Mouse (Mus musculus) left cerebral cortex, postnatal 36 days (tissue): ENCODE data around the gene Gpr68. TPM values are rescaled to one million over a fixed set of nuclear protein-coding genes. Genes with fewer than 3 reads are reported as not detected.

Experiments
- DNase-seq, 2 experiments: peaks; one replicate each; pipeline ENCODE4 v3.0.0; 2021 to 2022; ENCODE audit warnings: low spot score in 2 of 2, mixed read lengths in 1 of 2
- intact Hi-C: fragments of 180-260 bp; cut with DNase I; formaldehyde crosslinking; loops from one replicate; pipeline ENCODE4 v1.15.1; 2025
- total RNA-seq, 2 experiments: library from RNA; stranded (reverse); gene quantifications; 2 replicates each; pipeline ENCODE4 v1.2.3; 2021

The Gpr68 gene
- total RNA-seq, 2 experiments from 2014 or later = 10.5 to 14.8 TPM

DNA sequence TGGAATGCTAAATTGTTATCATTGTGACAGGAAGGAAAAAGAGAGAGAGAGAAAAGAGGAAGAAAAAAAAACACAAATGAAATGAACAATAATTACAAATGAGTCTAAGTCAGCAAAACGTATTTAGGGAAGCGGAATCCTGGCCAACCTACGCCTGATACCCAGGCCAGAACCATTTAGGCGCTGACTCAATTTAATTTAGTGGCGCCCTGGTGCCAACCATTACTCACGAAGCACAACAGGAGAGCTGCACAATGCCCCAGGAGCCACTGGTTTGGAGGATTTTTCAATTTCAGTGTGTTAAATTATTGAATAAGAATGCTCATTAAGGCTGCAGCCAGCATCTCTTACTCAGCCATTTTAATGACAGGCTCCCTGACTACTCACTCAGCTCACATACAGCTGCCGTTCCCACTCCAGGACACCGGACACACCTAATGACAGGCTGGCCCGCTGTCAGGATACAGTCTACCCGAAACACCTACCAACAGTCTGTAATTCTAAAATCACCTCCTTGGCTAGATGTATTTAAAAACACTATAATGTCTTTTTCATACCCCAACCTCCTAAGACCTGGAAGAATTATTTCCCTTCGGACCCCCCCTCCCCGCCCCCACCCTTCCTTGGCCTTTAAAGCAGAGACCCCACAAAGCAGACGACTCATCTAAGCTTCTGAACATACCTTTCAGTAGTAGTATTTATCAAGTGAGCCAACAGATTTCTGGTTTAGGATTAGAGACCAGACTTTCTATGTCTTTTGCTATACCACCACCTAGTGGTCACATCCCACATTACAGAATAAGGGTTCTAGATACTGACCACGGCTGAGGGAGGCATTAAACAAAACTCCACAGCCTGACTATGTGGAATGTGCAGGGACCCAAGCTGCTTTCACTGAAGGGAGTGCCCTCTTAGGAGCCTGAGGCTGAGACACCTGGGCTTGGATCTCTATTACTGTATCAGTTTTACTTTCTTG is 17.9 kb upstream of the Gpr68 start:
- intact Hi-C loops = loop anchor here (2.0 to 5.0 kb wide), 2 partner anchors 77 to 349 kb away; no protein-coding TSS in a partner anchor
- DNase-seq = peak in 1 of 2 experiments; percentile 37

- DNase-seq = no peak
- intact Hi-C loops = loop anchor here (5.0 kb wide), 1 partner anchor 347 kb away; no protein-coding TSS in a partner anchor
These were observed 16.8 kb upstream of the Gpr68 start for GRCm38 (mm10) chr12:100924646-100925339.

- DNase-seq = peak; percentile 60 to 68
- intact Hi-C loops = loop anchor here (5.0 kb wide), 1 partner anchor 33 kb away; no protein-coding TSS in a partner anchor
These were observed 2.7 kb upstream of the Gpr68 start for GRCm38 (mm10) chr12:100910731-100911130.

- no peak for DNase-seq
- intact Hi-C loops = loop anchor here (5.0 kb wide), 1 partner anchor 32 kb away; no protein-coding TSS in a partner anchor
These were observed 1.8 kb upstream of the Gpr68 start for GRCm38 (mm10) chr12:100909765-100910164.

DNA sequence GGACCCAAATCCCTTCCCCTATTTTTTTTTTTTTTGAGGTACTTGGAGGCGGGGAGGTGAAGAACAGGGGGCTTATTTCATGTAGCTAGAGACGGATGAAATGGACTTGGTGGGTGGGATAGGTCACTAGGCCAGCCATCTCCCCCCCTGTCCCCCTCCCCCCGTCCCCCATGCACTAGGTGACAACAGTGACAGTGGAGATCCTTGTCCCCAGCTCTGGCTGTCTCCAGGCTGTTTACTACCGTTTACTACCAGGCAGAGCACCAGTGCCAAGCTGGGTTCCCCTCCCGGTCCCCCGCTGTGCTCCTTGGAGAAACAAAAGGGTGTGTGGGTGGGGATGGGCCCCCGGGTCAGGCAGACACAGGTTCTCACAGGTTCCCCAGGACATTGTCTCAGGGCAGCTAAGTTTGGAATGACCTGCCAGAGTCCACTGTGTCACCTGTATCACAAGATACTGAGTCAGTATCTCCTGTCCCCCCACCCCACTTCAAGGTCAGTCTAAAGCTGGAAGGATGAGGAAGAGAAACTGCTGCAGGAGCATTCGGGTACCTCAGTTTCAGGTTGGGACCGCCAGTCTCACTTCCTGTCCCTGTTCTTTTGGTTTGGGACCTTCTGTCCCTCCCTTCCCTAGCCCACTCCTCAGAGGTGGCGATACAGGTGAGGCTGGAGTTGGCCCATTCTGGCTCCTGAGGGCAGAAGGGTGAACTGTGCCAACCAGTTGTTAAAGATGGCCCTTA is 468 bp upstream of the Gpr68 start:
- no peak for DNase-seq
- intact Hi-C loops = no loop called here

- intact Hi-C loops = no loop called here
- DNase-seq = no peak
These were observed 1.1 kb downstream of the Gpr68 start for GRCm38 (mm10) chr12:100906861-100907260.

DNA sequence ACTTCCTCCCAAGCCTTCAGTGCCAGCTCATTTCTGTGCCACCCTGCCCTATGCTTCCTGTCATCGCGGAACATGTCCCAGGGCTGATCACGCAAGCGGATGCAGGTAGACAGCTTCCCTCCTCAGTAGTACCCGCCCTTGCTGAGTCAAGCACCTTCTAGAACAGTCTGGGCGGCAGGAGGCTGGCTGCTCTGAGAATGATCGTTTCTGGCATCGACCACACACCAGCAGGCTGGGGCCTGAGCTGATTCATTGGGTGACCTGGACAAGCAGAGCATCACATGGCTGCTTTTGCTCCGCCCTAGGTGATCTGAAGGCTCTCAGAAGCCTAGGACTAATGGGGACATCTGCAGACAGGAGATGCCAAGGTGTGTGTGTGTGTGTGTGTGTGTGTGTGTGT is 4.2 kb downstream of the Gpr68 start:
- no peak for DNase-seq
- intact Hi-C loops = no loop called here

DNA sequence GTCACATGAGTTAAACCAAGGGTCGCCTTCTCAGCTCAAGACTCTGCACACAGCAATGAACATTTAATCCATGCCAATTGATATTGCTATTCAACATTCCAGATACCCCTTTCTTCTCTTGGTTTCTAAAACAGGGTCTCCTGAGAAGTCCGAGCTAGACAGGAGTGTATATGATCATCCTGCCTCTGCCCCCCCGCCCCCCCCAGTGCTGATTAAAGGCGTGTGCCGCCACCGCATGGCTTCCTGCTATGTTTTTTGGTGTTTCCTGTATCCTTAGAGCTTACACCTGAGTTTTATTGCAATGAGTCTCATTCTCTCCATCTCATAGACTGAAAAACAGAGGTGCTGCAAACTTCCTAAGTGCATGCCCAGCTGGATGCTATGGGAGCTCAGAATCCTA is 6.6 kb downstream of the Gpr68 start:
- intact Hi-C loops = no loop called here
- no peak for DNase-seq

DNA sequence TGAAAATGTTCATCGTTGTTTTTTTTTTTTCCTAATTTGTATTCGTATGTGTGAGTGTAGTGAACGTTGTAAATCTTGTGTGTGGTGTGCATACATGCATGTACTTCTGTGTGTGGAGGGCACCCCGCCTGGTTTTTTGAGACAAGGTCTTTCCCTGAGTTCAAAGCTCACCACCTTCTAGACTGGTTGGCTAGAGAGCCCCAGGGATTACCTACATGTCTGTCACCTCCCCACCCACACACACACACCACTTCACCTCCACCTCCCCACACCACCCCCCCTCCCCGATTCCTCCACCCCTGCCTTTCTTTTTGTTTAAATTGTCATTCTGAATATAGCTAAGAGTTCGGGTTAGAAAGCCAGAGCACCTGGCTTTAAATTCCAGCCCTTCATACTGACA is 7.1 kb downstream of the Gpr68 start:
- intact Hi-C loops = no loop called here
- DNase-seq = no peak

DNA sequence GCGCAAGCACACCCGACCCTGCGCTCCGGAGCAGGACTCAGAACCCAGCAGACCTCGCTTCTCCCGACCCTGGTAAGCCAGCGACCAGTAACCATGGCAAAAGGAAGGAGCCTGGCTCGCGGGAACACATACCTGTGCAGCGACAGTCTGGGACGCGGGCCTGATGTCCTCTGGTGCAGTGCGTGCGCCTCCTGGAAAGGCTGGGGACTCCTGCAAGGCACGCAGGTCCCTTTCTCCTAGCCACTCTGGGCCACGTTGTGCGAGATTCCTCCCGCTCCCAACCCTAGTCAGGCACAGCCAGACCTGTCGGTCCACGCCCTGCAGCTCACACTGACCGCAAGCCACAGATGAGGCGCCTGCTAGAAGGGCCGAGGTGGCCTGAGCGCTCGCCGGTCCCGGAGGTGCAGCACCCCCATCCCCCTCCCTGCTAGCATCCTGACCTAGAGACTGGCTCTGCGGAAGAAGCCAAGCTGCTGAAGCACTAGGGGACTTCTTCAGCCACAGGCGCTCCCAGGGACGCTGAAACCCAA is 8.8 kb downstream of the Gpr68 start:
- DNase-seq = peak; percentile 61 to 71
- intact Hi-C loops = no loop called here

DNA sequence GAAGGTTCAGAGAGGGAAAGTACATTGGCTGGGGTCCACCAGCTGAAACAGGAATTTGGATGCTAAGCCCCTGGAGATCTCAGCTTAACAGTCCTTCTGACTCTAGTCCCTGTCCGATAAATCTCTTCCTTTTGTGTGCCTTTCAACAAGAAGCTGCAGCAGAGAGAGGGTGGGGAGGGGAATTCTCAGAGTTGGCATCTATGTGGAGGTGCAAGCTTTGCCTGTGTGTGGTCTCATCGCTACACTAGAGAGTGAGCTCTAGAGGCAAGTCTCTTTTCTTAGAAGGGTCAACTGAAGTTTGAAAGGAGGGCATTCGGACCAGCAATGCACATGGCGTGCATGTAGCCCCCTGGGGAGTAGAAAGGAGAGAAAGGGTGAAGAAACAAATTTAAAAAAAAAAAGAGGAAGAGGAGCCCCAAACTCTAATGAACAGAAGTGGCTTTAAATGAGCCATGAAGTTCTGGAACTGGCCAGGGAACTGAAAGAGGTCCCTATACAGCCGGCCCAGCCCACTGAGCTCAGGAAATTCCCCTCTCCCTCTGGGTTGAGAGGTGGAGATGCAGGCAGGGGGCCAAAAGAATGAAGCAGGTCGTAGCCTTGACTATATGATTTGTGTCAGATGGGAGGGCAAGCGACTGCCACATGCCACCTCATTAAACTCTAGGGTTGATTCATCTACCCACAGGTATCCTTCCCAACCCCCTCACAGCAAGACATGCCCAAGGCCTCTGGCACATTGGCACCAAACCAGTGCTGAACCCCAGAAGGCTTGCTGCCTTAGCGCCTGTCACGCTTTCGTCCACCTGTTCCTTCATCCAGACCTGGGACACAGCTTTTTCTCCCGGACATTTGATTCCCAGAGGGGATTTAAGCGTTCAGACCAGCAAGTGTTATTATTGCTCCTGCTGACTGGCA is 10.0 kb downstream of the Gpr68 start:
- intact Hi-C loops = no loop called here
- DNase-seq = no peak

DNA sequence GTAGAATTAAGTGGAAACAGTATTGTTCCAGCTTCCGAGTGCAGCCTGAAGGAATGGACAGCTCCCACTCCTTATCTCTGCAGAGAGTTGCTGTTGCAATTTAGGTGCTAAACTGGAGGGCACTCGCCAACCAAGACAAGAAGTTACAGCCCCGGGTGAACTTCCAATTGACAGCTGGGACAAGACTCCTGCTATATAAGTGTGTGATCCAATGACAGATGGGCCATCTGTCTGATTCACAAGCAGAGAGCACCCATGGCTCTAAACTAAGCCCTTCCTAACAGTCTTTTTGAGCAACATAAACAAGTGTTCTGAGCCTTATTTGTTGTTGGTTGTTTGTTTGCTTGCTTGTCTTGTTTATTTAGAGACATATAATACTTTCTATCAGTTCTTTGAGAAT is 11.3 kb downstream of the Gpr68 start:
- DNase-seq = no peak
- intact Hi-C loops = no loop called here

DNA sequence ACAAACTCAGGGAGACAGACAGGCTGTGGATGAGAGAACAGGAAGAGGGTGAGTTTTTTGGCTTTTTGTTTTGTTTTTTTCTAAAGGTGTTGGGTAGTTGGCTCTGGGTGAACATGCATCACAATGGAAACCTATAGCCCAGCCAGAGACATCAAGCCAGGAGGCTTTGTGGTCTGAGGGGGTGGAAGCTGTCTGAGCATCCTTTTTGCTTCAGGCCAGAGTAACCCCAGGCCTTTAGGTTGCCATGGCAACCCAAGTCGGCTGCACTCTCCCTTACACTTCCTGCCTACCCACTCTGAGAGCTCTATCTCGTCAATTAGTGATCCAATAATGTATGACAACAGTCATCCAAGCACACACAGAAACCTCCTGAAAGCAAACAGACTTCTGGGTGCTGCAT is 12.5 kb downstream of the Gpr68 start:
- intact Hi-C loops = no loop called here
- DNase-seq = no peak

DNA sequence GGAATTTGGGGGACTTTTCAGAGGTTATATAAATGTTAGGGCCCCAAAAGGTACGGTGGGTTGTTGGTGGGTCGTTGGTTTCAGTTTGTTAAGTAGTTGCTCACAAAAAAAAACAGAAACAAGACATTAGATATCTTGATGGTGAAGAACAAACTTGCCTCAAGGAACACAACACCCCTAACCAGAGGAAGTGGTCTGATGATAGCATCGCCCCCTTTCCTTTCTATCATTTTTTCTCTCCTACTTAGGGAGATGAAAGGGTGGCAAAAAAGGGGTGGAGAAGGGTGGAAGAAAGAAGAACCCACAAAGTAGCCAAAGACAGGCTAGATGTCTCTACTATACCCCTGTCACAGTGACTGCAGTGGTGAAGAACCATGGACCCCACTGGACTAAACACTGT is 17.4 kb downstream of the Gpr68 start:
- no peak for DNase-seq
- intact Hi-C loops = no loop called here

GRCm38 (mm10) chr12:100887801-100888258 is 20.2 kb downstream of the Gpr68 start:
- intact Hi-C loops = no loop called here
- peak; percentile 74 to 83 for DNase-seq

GRCm38 (mm10) chr12:100886877-100887276 is 21.1 kb downstream of the Gpr68 start:
- intact Hi-C loops = no loop called here
- DNase-seq = peak in 1 of 2 experiments; percentile 45

GRCm38 (mm10) chr12:100885585-100885984 is 22.4 kb downstream of the Gpr68 start:
- DNase-seq = no peak
- intact Hi-C loops = no loop called here

GRCm38 (mm10) chr12:100883168-100883567 is 24.8 kb downstream of the Gpr68 start:
- no peak for DNase-seq
- intact Hi-C loops = no loop called here
